Mouse (Mus musculus) MEL (cell line): ENCODE data around the gene Sorl1. TPM values are rescaled to one million over a fixed set of nuclear protein-coding genes. Genes with fewer than 3 reads are reported as not detected.

Experiments
- DNase-seq: peaks from one replicate; pipeline ENCODE4 v3.0.0; 2011; ENCODE audit warnings: low read depth, low spot score
- H3K27ac ChIP-seq: 2 replicates; pipeline ENCODE4 v1.5.1; 2012; ENCODE audit warnings: low read depth, mild to moderate bottlenecking, control low read depth, low read length, moderate library complexity; ENCODE audit not compliant: control insufficient read depth
- H3K27me3 ChIP-seq, 2 experiments: fragments of 150-350 bp in 1 of 2; sonication (generic) in 1 of 2; 2 replicates each; pipeline ENCODE4 v1.6.1; 2012; ENCODE audit warnings: low read length in 2 of 2, mild to moderate bottlenecking in 2 of 2, improper control_type of control experiment in 1 of 2, moderate library complexity in 1 of 2; ENCODE audit not compliant: insufficient read depth in 2 of 2, control insufficient read depth in 1 of 2
- H3K36me3 ChIP-seq, 2 experiments: 2 replicates each; pipeline ENCODE4 v1.6.1; 2012 to 2014; ENCODE audit warnings: low read length in 2 of 2, improper control_type of control experiment in 1 of 2, inconsistent platforms in 1 of 2, mild to moderate bottlenecking in 1 of 2; ENCODE audit not compliant: insufficient read depth in 2 of 2, control insufficient read depth in 1 of 2
- H3K4me1 ChIP-seq, 2 experiments: fragments of 150-350 bp in 1 of 2; sonication (generic) in 1 of 2; 2 replicates each; pipeline ENCODE4 v1.6.1; 2012; ENCODE audit warnings: low read length in 2 of 2, improper control_type of control experiment in 1 of 2, mild to moderate bottlenecking in 1 of 2; ENCODE audit not compliant: insufficient read depth in 2 of 2, control insufficient read depth in 1 of 2
- H3K4me3 ChIP-seq, 2 experiments: fragments of 150-350 bp in 1 of 2; sonication (generic) in 1 of 2; 2 replicates each; pipeline ENCODE4 v1.5.1; 2012; ENCODE audit warnings: low read depth in 2 of 2, low read length in 2 of 2, mild to moderate bottlenecking in 2 of 2, moderate library complexity in 2 of 2, control low read depth in 1 of 2, improper control_type of control experiment in 1 of 2; ENCODE audit not compliant: control insufficient read depth in 1 of 2, insufficient read depth in 1 of 2
- H3K79me2 ChIP-seq: 2 replicates; pipeline ENCODE4 v1.6.1; 2012; ENCODE audit warnings: mild to moderate bottlenecking, low read length, moderate library complexity; ENCODE audit not compliant: control insufficient read depth, poor library complexity, insufficient read depth
- H3K9ac ChIP-seq: 2 replicates; pipeline ENCODE4 v1.6.1; 2012; ENCODE audit warnings: low read depth, mild to moderate bottlenecking, control low read depth, low read length, moderate library complexity; ENCODE audit not compliant: control insufficient read depth, poor library complexity, severe bottlenecking
- H3K9me3 ChIP-seq: fragments of 150-350 bp; sonication (generic); replicated peaks from 2 replicates; pipeline ENCODE4 v1.6.1; 2012; ENCODE audit warnings: mild to moderate bottlenecking, low read length, improper control_type of control experiment, moderate library complexity; ENCODE audit not compliant: insufficient read depth
- CHD2 ChIP-seq: IDR thresholded peaks from 2 replicates; pipeline ENCODE4 v1.6.1; 2011; ENCODE audit warnings: low read length, improper control_type of control experiment
- CTCF ChIP-seq, 3 experiments: IDR thresholded peaks in 2 of 3; conservative IDR thresholded peaks in 1 of 3; 2 replicates each; pipeline ENCODE4 v1.5.1; 2011 to 2012; ENCODE audit warnings: low read length in 3 of 3, low read depth in 2 of 3, mild to moderate bottlenecking in 2 of 3, improper control_type of control experiment in 1 of 3, inconsistent platforms in 1 of 3, mixed read lengths in 1 of 3, moderate library complexity in 1 of 3; ENCODE audit not compliant: control insufficient read depth in 1 of 3, insufficient read depth in 1 of 3, poor library complexity in 1 of 3, severe bottlenecking in 1 of 3
- EP300 ChIP-seq, 2 experiments: IDR thresholded peaks; 2 replicates each; pipeline ENCODE4 v1.6.1; 2011; ENCODE audit warnings: improper control_type of control experiment in 2 of 2, low read length in 2 of 2, low read depth in 1 of 2, mild to moderate bottlenecking in 1 of 2
- HCFC1 ChIP-seq: IDR thresholded peaks from 2 replicates; pipeline ENCODE4 v1.6.1; 2012; ENCODE audit warnings: low read depth, mild to moderate bottlenecking, inconsistent platforms, low read length, improper control_type of control experiment, moderate library complexity
- JUND ChIP-seq: IDR thresholded peaks from 2 replicates; pipeline ENCODE4 v1.6.1; 2011; ENCODE audit warnings: low read depth, mild to moderate bottlenecking, improper control_type of control experiment, low read length
- KAT2A ChIP-seq: conservative IDR thresholded peaks from 2 replicates; pipeline ENCODE4 v1.6.1; 2012; ENCODE audit warnings: low read depth, low read length, improper control_type of control experiment, inconsistent platforms
- MAFK ChIP-seq: IDR thresholded peaks from 2 replicates; pipeline ENCODE4 v1.6.1; 2011; ENCODE audit warnings: low read depth, mild to moderate bottlenecking, low read length, improper control_type of control experiment, borderline replicate concordance
- MAX ChIP-seq: IDR thresholded peaks from 2 replicates; pipeline ENCODE4 v1.6.1; 2011; ENCODE audit warnings: low read length, improper control_type of control experiment
- MEF2A ChIP-seq: IDR thresholded peaks from 2 replicates; pipeline ENCODE4 v1.6.1; 2014; ENCODE audit warnings: low read depth, mild to moderate bottlenecking, inconsistent platforms, low read length, improper control_type of control experiment; ENCODE audit not compliant: poor library complexity, insufficient replicate concordance, severe bottlenecking; ENCODE audit errors: extremely low read depth
- MYB ChIP-seq: IDR thresholded peaks from 2 replicates; pipeline ENCODE4 v1.6.1; 2011; ENCODE audit warnings: mild to moderate bottlenecking, low read depth, low read length, improper control_type of control experiment
- NELFE ChIP-seq: IDR thresholded peaks from 2 replicates; pipeline ENCODE4 v1.6.1; 2011; ENCODE audit warnings: low read depth, low read length, improper control_type of control experiment
- NRF1 ChIP-seq: IDR thresholded peaks from 2 replicates; pipeline ENCODE4 v1.6.1; 2014; ENCODE audit warnings: low read depth, mild to moderate bottlenecking, inconsistent platforms, low read length, improper control_type of control experiment, moderate library complexity; ENCODE audit not compliant: poor library complexity, insufficient read depth, severe bottlenecking
- POLR2A ChIP-seq, 2 experiments: IDR thresholded peaks; 2 replicates each; pipeline ENCODE4 v1.6.1; 2011 to 2012; ENCODE audit warnings: low read length in 2 of 2, mild to moderate bottlenecking in 2 of 2, control low read depth in 1 of 2, improper control_type of control experiment in 1 of 2, low read depth in 1 of 2, moderate library complexity in 1 of 2; ENCODE audit not compliant: control insufficient read depth in 1 of 2, insufficient read depth in 1 of 2, poor library complexity in 1 of 2
- POLR2AphosphoS2 ChIP-seq: IDR thresholded peaks from 2 replicates; pipeline ENCODE4 v1.6.1; 2011; ENCODE audit warnings: low read length, improper control_type of control experiment
- RCOR1 ChIP-seq: IDR thresholded peaks from 2 replicates; pipeline ENCODE4 v1.6.1; 2012; ENCODE audit warnings: low read depth, mild to moderate bottlenecking, inconsistent platforms, low read length, improper control_type of control experiment
- SMC3 ChIP-seq: IDR thresholded peaks from 2 replicates; pipeline ENCODE4 v1.6.1; 2011; ENCODE audit warnings: low read depth, low read length, improper control_type of control experiment
- TAL1 ChIP-seq: IDR thresholded peaks from 2 replicates; pipeline ENCODE4 v1.6.1; 2012; ENCODE audit warnings: mild to moderate bottlenecking, inconsistent platforms, low read length, moderate library complexity, mixed read lengths
- UBTF ChIP-seq: IDR thresholded peaks from 2 replicates; pipeline ENCODE4 v1.6.1; 2012; ENCODE audit warnings: low read depth, mild to moderate bottlenecking, inconsistent platforms, low read length, improper control_type of control experiment, moderate library complexity, borderline replicate concordance; ENCODE audit not compliant: insufficient read depth
- USF1 ChIP-seq: IDR thresholded peaks from 2 replicates; pipeline ENCODE4 v1.6.1; 2014; ENCODE audit warnings: low read depth, mild to moderate bottlenecking, inconsistent platforms, low read length, improper control_type of control experiment, moderate library complexity
- USF2 ChIP-seq, 2 experiments: IDR thresholded peaks; 2 replicates each; pipeline ENCODE4 v1.6.1; 2011 to 2012; ENCODE audit warnings: improper control_type of control experiment in 2 of 2, low read length in 2 of 2, borderline replicate concordance in 1 of 2, inconsistent platforms in 1 of 2, low read depth in 1 of 2, mild to moderate bottlenecking in 1 of 2; ENCODE audit not compliant: insufficient read depth in 1 of 2
- ZMIZ1 ChIP-seq: IDR thresholded peaks from 2 replicates; pipeline ENCODE4 v1.6.1; 2012; ENCODE audit warnings: low read depth, mild to moderate bottlenecking, inconsistent platforms, low read length, improper control_type of control experiment, moderate library complexity
- polyA plus RNA-seq, 2 experiments: library from polyadenylated mRNA; stranded (reverse) in 1 of 2; unstranded in 1 of 2; fragments of >175 nt in 1 of 2; fragments of >200 nt in 1 of 2; gene quantifications; 2 replicates each; pipeline versions ENCODE4 v1.2.1 to v1.2.4; 2012; ENCODE audit warnings: low replicate concordance in 2 of 2, low read depth in 1 of 2; ENCODE audit not compliant: insufficient read length in 2 of 2, insufficient read depth in 1 of 2, missing spikeins in 1 of 2
- total RNA-seq: library from RNA; depleted of rRNA; stranded (reverse); fragments of 300-350 nt; gene quantifications from 2 replicates; pipeline ENCODE4 v1.2.3, GENCODE M21; 2012

Gene Sorl1
- total and polyA plus RNA-seq, 3 experiments: not detected

DNA sequence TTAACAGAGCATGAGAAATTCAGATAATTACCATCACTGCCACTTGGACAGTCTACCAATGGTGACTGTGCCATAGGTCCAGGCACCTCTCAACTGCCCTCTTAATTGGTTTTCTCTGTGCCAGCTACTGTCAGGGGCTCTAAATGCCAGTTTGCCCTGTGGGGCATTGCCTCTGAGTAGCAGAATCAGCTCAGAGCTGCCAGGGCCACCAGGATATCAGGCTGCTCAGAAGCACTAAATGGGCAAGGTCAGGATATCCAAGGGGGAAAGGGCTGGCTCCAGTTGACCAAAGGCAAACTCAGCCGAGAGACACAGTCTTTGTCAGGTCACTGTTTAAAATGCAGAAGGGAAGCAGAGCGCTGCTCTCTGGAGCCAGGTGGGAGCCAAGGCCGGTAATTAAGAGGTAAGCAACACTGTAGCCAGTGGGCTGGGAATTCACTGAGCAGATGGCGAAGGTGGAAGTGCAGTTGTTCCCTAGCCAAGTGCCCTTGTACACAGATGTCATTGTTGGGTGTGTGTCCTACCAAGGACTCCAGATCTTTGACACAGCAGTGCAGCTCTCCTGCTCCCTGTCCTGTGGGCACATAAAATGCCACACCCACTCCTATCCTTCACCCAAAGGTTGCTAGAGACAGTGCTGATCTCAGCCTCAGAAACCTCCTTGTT is 181.0 kb downstream of the Sorl1 start:
- Histone ChIP-seq H3K4me3 (no peak overlapping the region), H3K27me3 (no peaks in the 10 kb centered on the region; a peak in 1 of 4 replicates), H3K36me3 (no peaks in the 10 kb centered on the region), H3K9me3 (no peaks in the 10 kb centered on the region), H3K79me2 (no peaks in the 10 kb centered on the region)
- TF ChIP-seq SMC3 (no peak), MAFK (no peak), HCFC1 (no peak), MEF2A (no peak), JUND (no peak), RCOR1 (no peak), UBTF (no peak), CTCF (IDR thresholded peaks at IDR 0.05 in 2 of 3, conservative IDR thresholded peaks at IDR 0.05 in 1 of 3; ENCODE audit: control insufficient read depth in 1 of 3, insufficient read depth in 1 of 3, low read depth in 2 of 3, low read length in 3 of 3, poor library complexity in 1 of 3, severe bottlenecking in 1 of 3) (no peak), MYB (no peak), NELFE (no peak), TAL1 (no peak)
- TF ChIP-seq, all 39 proteins: peak for 0
- no peak for DNase-seq
- Histone ChIP-seq H3K4me1 (no peaks in the 10 kb centered on the region), H3K9ac (no peak overlapping the region), H3K27ac (no peak overlapping the region)

DNA sequence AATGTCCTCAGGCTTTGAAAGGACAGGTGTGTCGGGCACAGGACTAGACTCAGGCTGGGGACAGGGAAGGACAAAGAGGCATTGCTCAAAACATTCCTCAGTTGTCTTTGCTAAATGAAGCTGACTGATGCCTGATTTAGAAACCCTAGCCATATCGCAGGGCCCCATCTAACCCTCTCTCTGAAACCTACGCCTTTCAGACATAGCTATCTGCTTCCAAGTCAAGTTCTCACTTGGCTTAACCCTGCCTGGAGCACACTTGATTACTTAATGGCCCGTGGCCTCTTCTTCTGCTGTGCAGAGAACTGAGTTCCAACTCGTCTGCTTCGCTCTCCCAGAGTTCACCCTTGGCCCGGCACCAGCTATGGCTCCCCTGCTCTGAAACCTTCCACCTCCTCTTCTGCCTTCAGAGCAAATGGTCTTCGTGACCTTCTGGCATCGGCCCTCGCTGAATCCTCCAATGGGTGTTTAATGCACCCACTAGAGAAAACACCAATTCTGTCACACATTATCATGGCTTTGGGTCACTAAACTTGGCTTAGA is 183.7 kb downstream of the Sorl1 start:
- no peaks in the 10 kb centered on the region for H3K79me2 ChIP-seq
- no peaks in the 10 kb centered on the region for H3K4me1 ChIP-seq
- no peak for DNase-seq
- no peaks in the 10 kb centered on the region; a peak in 1 of 4 replicates for H3K27me3 ChIP-seq
- TF ChIP-seq MAFK (no peak), MAX (no peak), USF2 (IDR thresholded peaks at IDR 0.05; ENCODE audit: borderline replicate concordance in 1 of 2, insufficient read depth in 1 of 2, low read depth in 1 of 2, low read length in 2 of 2) (no peak), ZMIZ1 (no peak), RCOR1 (no peak), CTCF (IDR thresholded peaks at IDR 0.05 in 2 of 3, conservative IDR thresholded peaks at IDR 0.05 in 1 of 3; ENCODE audit: control insufficient read depth in 1 of 3, insufficient read depth in 1 of 3, low read depth in 2 of 3, low read length in 3 of 3, poor library complexity in 1 of 3, severe bottlenecking in 1 of 3) (no peak), EP300 (IDR thresholded peaks at IDR 0.05; ENCODE audit: low read depth in 1 of 2, low read length in 2 of 2) (no peak), MYB (no peak), NRF1 (no peak), KAT2A (no peak), SMC3 (no peak), NELFE (no peak), POLR2A (IDR thresholded peaks at IDR 0.05; ENCODE audit: control insufficient read depth in 1 of 2, insufficient read depth in 1 of 2, low read depth in 1 of 2, low read length in 2 of 2, poor library complexity in 1 of 2) (no peak), USF1 (no peak), POLR2AphosphoS2 (no peak), CHD2 (no peak)
- TF ChIP-seq, all 39 proteins: peak for 0
- no peak overlapping the region for H3K9ac ChIP-seq
- no peak overlapping the region for H3K4me3 ChIP-seq
- H3K9me3 ChIP-seq: no peaks in the 10 kb centered on the region
- no peaks in the 10 kb centered on the region for H3K36me3 ChIP-seq
- no peak overlapping the region for H3K27ac ChIP-seq
